Mouse (Mus musculus): ENCODE measurements around the gene Prickle2. TPM values are rescaled to one million over a fixed set of nuclear protein-coding genes. Genes with fewer than 3 reads are reported as not detected.
A peak's percentile ranks its signal among the peaks of the same experiment; 100 is the strongest.

Gene Prickle2
- polyA plus RNA-seq, 1 experiment from 2014 or later, result 8.3 TPM

DNA sequence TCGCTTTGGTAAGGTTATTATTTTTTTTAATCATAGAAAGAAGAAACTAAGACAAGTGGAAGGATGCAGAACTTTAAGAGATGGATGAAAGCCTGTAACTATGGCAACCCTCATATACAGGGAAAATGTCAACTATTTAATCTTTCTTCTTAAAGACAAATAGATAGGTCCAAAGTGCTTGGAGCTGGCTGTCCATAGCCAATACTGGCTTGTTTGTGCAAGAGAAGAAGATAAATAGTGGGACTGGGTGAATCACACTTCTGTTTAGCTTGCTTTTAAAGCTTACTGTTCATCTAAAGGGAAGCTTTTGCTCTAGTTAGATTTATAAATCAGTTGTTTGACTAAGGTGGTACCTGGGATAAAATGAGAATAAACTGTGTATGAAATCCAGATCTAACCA lies 310.8 kb downstream of the Prickle2 start:
- no peak for ATAC-seq (ENCODE audit: low read depth)
- 56% methylated on average over 1 of the region's 1 CpGs for WGBS

GRCm38 (mm10) chr6:92394628-92395027 lies 311.3 kb downstream of the Prickle2 start:
- Histone ChIP-seq H3K4me2 (ENCODE audit: low read depth, low read length) (no peak overlapping the region), H3K36me3 (ENCODE audit: control insufficient read depth, insufficient read depth, low read length) (no peaks in the 10 kb centered on the region), H3K27ac (ENCODE audit: low read length) (no peak overlapping the region), H3K4me1 (replicated peaks; ENCODE audit: control insufficient read depth, insufficient read depth, low read length) (no peaks in the 10 kb centered on the region), H3K27me3 (ENCODE audit: control insufficient read depth, insufficient read depth, low read depth, low read length) (no peaks in the 10 kb centered on the region), H3K9me3 (ENCODE audit: control insufficient read depth, low read length) (no peaks in the 10 kb centered on the region), H3K4me3 (ENCODE audit: low read length) (no peak overlapping the region), H3K9ac (ENCODE audit: low read length) (no peak overlapping the region)
- ATAC-seq (ENCODE audit: low read depth), result no peak
- WGBS, result 65% methylated on average over 5 of the region's 5 CpGs

More for the DNA sequence above, 310.8 kb downstream of the Prickle2 start:
- Histone ChIP-seq H3K9me3 (ENCODE audit: control insufficient read depth, low read length) (no peaks in the 10 kb centered on the region), H3K27me3 (ENCODE audit: control insufficient read depth, insufficient read depth, low read depth, low read length) (no peaks in the 10 kb centered on the region), H3K4me1 (replicated peaks; ENCODE audit: control insufficient read depth, insufficient read depth, low read length) (no peaks in the 10 kb centered on the region), H3K4me3 (ENCODE audit: low read length) (no peak overlapping the region), H3K27ac (ENCODE audit: low read length) (no peak overlapping the region), H3K36me3 (ENCODE audit: control insufficient read depth, insufficient read depth, low read length) (no peaks in the 10 kb centered on the region), H3K4me2 (ENCODE audit: low read depth, low read length) (no peak overlapping the region), H3K9ac (ENCODE audit: low read length) (no peak overlapping the region)

GRCm38 (mm10) chr6:92390321-92390720 lies 315.6 kb downstream of the Prickle2 start:
- Histone ChIP-seq H3K4me1 (replicated peaks; ENCODE audit: control insufficient read depth, insufficient read depth, low read length) (no peaks in the 10 kb centered on the region), H3K4me3 (ENCODE audit: low read length) (no peak overlapping the region), H3K27me3 (ENCODE audit: control insufficient read depth, insufficient read depth, low read depth, low read length) (no peaks in the 10 kb centered on the region), H3K36me3 (ENCODE audit: control insufficient read depth, insufficient read depth, low read length) (no peaks in the 10 kb centered on the region), H3K4me2 (ENCODE audit: low read depth, low read length) (no peak overlapping the region), H3K9me3 (ENCODE audit: control insufficient read depth, low read length) (no peaks in the 10 kb centered on the region), H3K9ac (ENCODE audit: low read length) (no peak overlapping the region), H3K27ac (ENCODE audit: low read length) (no peak overlapping the region)
- 88% methylated on average over 4 of the region's 4 CpGs for WGBS
- ATAC-seq (ENCODE audit: low read depth), result no peak

- no peaks in the 10 kb centered on the region for H3K27me3 ChIP-seq (ENCODE audit: control insufficient read depth, insufficient read depth, low read depth, low read length)
- no peak overlapping the region for H3K4me3 ChIP-seq (ENCODE audit: low read length)
- H3K36me3 ChIP-seq (ENCODE audit: control insufficient read depth, insufficient read depth, low read length), result no peaks in the 10 kb centered on the region
- no peak overlapping the region for H3K9ac ChIP-seq (ENCODE audit: low read length)
- no peak overlapping the region for H3K27ac ChIP-seq (ENCODE audit: low read length)
- H3K4me2 ChIP-seq (ENCODE audit: low read depth, low read length), result no peak overlapping the region
- H3K9me3 ChIP-seq (ENCODE audit: control insufficient read depth, low read length), result no peaks in the 10 kb centered on the region
- 0 out of 2 replicates have a peak, but pooled peaks have one; percentile 38 for ATAC-seq (ENCODE audit: low read depth)
- no peaks in the 10 kb centered on the region for H3K4me1 ChIP-seq (replicated peaks; ENCODE audit: control insufficient read depth, insufficient read depth, low read length)
- WGBS, result 50% methylated on average over 5 of the region's 5 CpGs
Measured at GRCm38 (mm10) chr6:92388681-92389080, 317.3 kb downstream of the Prickle2 start.

DNA sequence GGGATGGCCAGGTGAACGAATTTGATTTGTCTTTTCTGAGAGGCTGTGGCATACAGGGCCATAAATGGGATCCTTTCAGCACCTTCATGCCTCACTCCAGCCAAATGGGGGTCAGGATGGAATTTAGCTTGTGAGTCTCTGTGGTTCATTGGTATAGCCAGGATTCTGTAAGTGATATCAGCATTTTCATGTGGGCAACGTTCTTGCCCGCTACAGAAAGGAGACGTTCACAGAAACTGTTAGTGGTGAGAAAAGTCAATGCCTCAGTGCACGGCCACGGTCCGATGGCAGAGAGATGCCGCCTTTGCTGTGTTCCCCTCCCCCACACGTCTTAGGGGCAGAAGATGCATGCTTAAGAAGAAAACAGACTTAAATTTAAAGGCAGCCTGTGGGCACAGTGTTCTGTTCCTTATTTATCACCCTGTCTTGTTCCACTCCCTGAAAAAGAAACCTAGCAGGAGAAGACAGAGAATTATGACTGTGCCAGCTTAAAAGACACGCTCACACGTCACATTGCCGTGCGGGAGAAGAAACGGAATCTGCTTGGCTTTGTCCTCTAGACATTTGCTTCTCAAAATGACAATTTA lies 322.7 kb downstream of the Prickle2 start:
- H3K9me3 ChIP-seq (ENCODE audit: control insufficient read depth, low read length), result no peaks in the 10 kb centered on the region
- no peaks in the 10 kb centered on the region for H3K36me3 ChIP-seq (ENCODE audit: control insufficient read depth, insufficient read depth, low read length)
- H3K27ac ChIP-seq (ENCODE audit: low read length), result no peak overlapping the region
- no peaks in the 10 kb centered on the region for H3K27me3 ChIP-seq (ENCODE audit: control insufficient read depth, insufficient read depth, low read depth, low read length)
- no peak overlapping the region for H3K4me3 ChIP-seq (ENCODE audit: low read length)
- WGBS, result 72% methylated on average over 14 of the region's 14 CpGs
- no peak overlapping the region for H3K9ac ChIP-seq (ENCODE audit: low read length)
- H3K4me2 ChIP-seq (ENCODE audit: low read depth, low read length), result no peak overlapping the region
- no peak for ATAC-seq (ENCODE audit: low read depth)
- no peaks in the 10 kb centered on the region for H3K4me1 ChIP-seq (replicated peaks; ENCODE audit: control insufficient read depth, insufficient read depth, low read length)

DNA sequence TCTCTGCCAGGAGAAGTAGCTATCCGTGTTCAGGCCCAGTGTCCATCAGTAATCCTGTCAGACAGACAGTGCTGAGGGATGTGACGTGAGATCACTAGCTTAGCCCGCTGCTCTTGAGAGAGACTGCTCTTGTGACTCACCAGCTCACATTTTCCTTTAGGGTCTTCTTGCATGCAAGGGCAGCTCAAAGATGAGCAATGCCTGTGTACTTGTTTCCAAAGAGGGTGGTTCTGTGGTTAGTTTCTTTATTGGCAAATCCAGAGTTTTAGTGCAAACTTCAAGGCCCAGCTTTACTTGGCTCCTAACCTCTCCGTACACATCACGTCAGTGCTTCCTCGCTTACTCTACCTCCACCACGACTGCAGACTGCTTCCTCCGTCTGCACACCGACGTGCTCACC lies 324.9 kb downstream of the Prickle2 start:
- Histone ChIP-seq H3K4me2 (ENCODE audit: low read depth, low read length) (no peak overlapping the region), H3K9me3 (ENCODE audit: control insufficient read depth, low read length) (no peaks in the 10 kb centered on the region), H3K27me3 (ENCODE audit: control insufficient read depth, insufficient read depth, low read depth, low read length) (no peaks in the 10 kb centered on the region), H3K4me3 (ENCODE audit: low read length) (no peak overlapping the region), H3K4me1 (replicated peaks; ENCODE audit: control insufficient read depth, insufficient read depth, low read length) (no peaks in the 10 kb centered on the region), H3K27ac (ENCODE audit: low read length) (no peak overlapping the region), H3K9ac (ENCODE audit: low read length) (no peak overlapping the region), H3K36me3 (ENCODE audit: control insufficient read depth, insufficient read depth, low read length) (no peaks in the 10 kb centered on the region; the same call in 1 of the 2 replicates)
- no peak for ATAC-seq (ENCODE audit: low read depth)
- WGBS, result 73% methylated on average over 10 of the region's 10 CpGs

- peaks cover 2% of the 10 kb centered on the region; the same call in 1 of the 2 replicates for H3K4me1 ChIP-seq (replicated peaks; ENCODE audit: control insufficient read depth, insufficient read depth, low read length)
- H3K27me3 ChIP-seq (ENCODE audit: control insufficient read depth, insufficient read depth, low read depth, low read length), result no peaks in the 10 kb centered on the region
- no peak overlapping the region for H3K9ac ChIP-seq (ENCODE audit: low read length)
- H3K36me3 ChIP-seq (ENCODE audit: control insufficient read depth, insufficient read depth, low read length), result no peaks in the 10 kb centered on the region; the same call in none of the 2 replicates
- no peak overlapping the region for H3K27ac ChIP-seq (ENCODE audit: low read length)
- no peaks in the 10 kb centered on the region for H3K9me3 ChIP-seq (ENCODE audit: control insufficient read depth, low read length)
- 82% methylated on average over 6 of the region's 6 CpGs for WGBS
- no peak overlapping the region for H3K4me3 ChIP-seq (ENCODE audit: low read length)
- no peak for ATAC-seq (ENCODE audit: low read depth)
- H3K4me2 ChIP-seq (ENCODE audit: low read depth, low read length), result no peak overlapping the region
Measured at GRCm38 (mm10) chr6:92374826-92375225, 331.1 kb downstream of the Prickle2 start.

- Histone ChIP-seq H3K36me3 (ENCODE audit: control insufficient read depth, insufficient read depth, low read length) (no peaks in the 10 kb centered on the region; the same call in 1 of the 2 replicates), H3K9me3 (ENCODE audit: control insufficient read depth, low read length) (no peaks in the 10 kb centered on the region; the same call in 1 of the 2 replicates), H3K4me3 (ENCODE audit: low read length) (no peak overlapping the region), H3K4me1 (replicated peaks; ENCODE audit: control insufficient read depth, insufficient read depth, low read length) (peaks cover 2% of the 10 kb centered on the region; the same call in 1 of the 2 replicates), H3K4me2 (ENCODE audit: low read depth, low read length) (no peak overlapping the region), H3K9ac (ENCODE audit: low read length) (no peak overlapping the region), H3K27ac (ENCODE audit: low read length) (no peak overlapping the region), H3K27me3 (ENCODE audit: control insufficient read depth, insufficient read depth, low read depth, low read length) (no peaks in the 10 kb centered on the region)
- ATAC-seq (ENCODE audit: low read depth), result no peak
- WGBS, result 27% methylated on average over 5 of the region's 5 CpGs
Measured at GRCm38 (mm10) chr6:92370896-92371295, 335.1 kb downstream of the Prickle2 start.

DNA sequence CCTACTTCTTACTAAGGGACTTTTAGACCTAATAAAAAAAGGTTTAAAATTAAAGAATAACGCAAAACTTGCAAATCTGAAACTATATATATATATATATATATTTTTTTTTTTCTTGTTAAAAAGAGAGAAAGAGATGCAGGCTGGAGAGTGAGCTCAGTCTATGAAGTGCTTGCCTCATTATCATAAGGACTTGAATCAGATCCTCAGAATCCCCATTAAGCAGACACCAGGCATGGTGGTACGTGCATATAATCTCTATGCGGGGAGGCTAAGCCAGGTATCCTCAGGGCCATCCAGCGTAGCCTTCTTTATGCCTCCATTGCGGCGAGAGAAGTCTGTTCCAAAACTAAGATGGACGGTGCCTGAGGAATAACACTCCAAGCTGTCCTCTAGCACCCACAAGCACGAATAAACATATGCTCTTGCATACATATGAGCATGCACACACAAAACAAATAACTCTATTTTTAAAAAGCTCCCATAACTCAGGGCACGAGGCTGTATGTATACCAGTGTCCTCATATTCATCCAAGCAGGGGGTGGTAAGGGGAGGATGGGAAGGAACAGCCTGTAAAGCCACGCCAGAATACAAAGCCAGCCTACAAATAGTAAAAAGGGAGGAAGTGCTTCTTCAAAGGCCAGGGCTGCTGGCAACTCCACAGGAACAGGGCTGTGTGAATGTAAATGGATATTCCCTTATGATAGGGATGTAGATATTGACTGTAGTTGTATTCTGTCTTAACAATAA lies 358.5 kb downstream of the Prickle2 start:
- Histone ChIP-seq H3K9me3 (ENCODE audit: control insufficient read depth, low read length) (no peaks in the 10 kb centered on the region), H3K4me2 (ENCODE audit: low read depth, low read length) (no peak overlapping the region), H3K9ac (ENCODE audit: low read length) (no peak overlapping the region), H3K27ac (ENCODE audit: low read length) (no peak overlapping the region), H3K36me3 (ENCODE audit: control insufficient read depth, insufficient read depth, low read length) (no peaks in the 10 kb centered on the region), H3K4me1 (replicated peaks; ENCODE audit: control insufficient read depth, insufficient read depth, low read length) (no peaks in the 10 kb centered on the region), H3K4me3 (ENCODE audit: low read length) (no peak overlapping the region), H3K27me3 (ENCODE audit: control insufficient read depth, insufficient read depth, low read depth, low read length) (no peaks in the 10 kb centered on the region)
- 74% methylated on average over 10 of the region's 10 CpGs for WGBS
- ATAC-seq (ENCODE audit: low read depth), result no peak
